Mouse (Mus musculus) heart, adult 2 months (tissue): ENCODE data around the gene Actrt2. TPM values are rescaled to one million over a fixed set of nuclear protein-coding genes. Genes with fewer than 3 reads are reported as not detected.

Experiments used
- DNase-seq, 2 experiments: peaks; one replicate each; pipeline ENCODE4 v3.0.0; 2021
- H3K27ac ChIP-seq: fragments of 200-600 bp; 2 replicates; pipeline ENCODE4 v1.8.1; 2022
- H3K27me3 ChIP-seq: fragments of 200-500 bp; 2 replicates; pipeline ENCODE4 v1.6.1; 2012; ENCODE audit warnings: mild to moderate bottlenecking, low read length, inconsistent platforms, mixed read lengths; ENCODE audit not compliant: control insufficient read depth, insufficient read depth
- H3K36me3 ChIP-seq: fragments of 200-500 bp; 2 replicates; pipeline ENCODE4 v1.6.1; 2012; ENCODE audit warnings: low read length, inconsistent platforms; ENCODE audit not compliant: control insufficient read depth, insufficient read depth
- H3K4me1 ChIP-seq: fragments of 200-500 bp; 2 replicates; pipeline ENCODE4 v1.6.1; 2011; ENCODE audit warnings: low read length; ENCODE audit not compliant: control insufficient read depth, insufficient read depth
- H3K4me3 ChIP-seq: fragments of 200-600 bp; 2 replicates; pipeline ENCODE4 v1.8.1; 2022
- H3K79me2 ChIP-seq: fragments of 200-500 bp; replicated peaks from 2 replicates; pipeline ENCODE4 v1.6.1; 2012; ENCODE audit warnings: mild to moderate bottlenecking, inconsistent platforms, low read length, moderate library complexity, mixed read lengths; ENCODE audit not compliant: control insufficient read depth, insufficient read depth
- H3K9ac ChIP-seq: fragments of 200-500 bp; 2 replicates; pipeline ENCODE4 v1.6.1; 2012; ENCODE audit warnings: low read depth, mild to moderate bottlenecking, control low read depth, inconsistent platforms, low read length, mixed read lengths
- CTCF ChIP-seq: fragments of 200-600 bp; IDR thresholded peaks from 2 replicates; pipeline ENCODE4 v1.8.1; 2022; ENCODE audit warnings: antibody characterized with exemption, mild to moderate bottlenecking, moderate library complexity
- EP300 ChIP-seq: fragments of 200-500 bp; IDR thresholded peaks from 2 replicates; pipeline ENCODE4 v1.6.1; 2011; ENCODE audit warnings: low read depth, low read length, control low read depth; ENCODE audit not compliant: insufficient read depth
- POLR2A ChIP-seq: fragments of 200-500 bp; IDR thresholded peaks from 2 replicates; pipeline ENCODE4 v1.6.1; 2011; ENCODE audit warnings: mild to moderate bottlenecking, low read depth, low read length, control low read depth; ENCODE audit not compliant: insufficient read depth
- WGBS: fragments of 180-500 bp; shearing (Covaris S2); methylation state at CpG from one replicate; pipeline ENCODE4 v1.1.7; 2018; 5-methylcytosine and 5-hydroxymethylcytosine counted together
- intact Hi-C: fragments of 180-260 bp; cut with DNase I; formaldehyde crosslinking; loops from one replicate; pipeline ENCODE4 v1.15.1; 2025
- polyA plus RNA-seq: library from polyadenylated mRNA; depleted of rRNA; stranded (reverse); fragments of >200 nt; gene quantifications from 2 replicates; pipeline ENCODE4 v1.2.3, GENCODE M21; 2012
- total RNA-seq, 2 experiments: library from RNA; stranded (reverse); gene quantifications; 2 replicates each; pipeline ENCODE4 v1.2.3; 2021

The Actrt2 gene
- total and polyA plus RNA-seq, 3 experiments: 0.47 TPM; not detected in 2

DNA sequence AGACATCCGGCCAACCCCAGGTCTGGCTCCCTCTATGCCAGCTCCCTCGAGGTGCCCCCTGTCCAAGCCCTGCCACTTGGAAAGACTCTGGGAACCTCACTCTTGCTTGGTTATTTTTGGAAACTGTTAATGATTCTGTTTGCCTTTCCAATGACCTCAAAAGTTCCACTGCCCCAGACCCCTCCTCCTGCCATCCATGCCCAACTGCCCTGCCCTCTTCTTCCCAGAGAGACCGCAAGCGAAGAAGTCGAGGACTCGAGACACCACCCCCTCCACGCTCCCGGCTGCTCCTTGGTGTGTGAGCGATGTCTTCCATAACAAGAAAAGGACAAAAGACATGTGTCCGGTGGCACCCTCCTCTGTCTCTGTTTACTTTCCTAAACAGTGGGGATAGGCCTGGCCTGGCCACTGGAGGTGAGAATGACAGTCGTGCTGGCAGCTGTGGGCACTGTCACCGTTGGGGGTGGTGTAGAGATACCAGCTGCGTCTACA, 33.3 kb upstream of the Actrt2 start:
- Histone ChIP-seq H3K4me3 (no peak overlapping the region), H3K27me3 (no peaks in the 10 kb centered on the region), H3K36me3 (no peaks in the 10 kb centered on the region), H3K4me1 (peaks cover 2% of the 10 kb centered on the region; the same call in 1 of the 2 replicates), H3K79me2 (no peaks in the 10 kb centered on the region), H3K27ac (peak overlapping the region; percentile 87), H3K9ac (peak overlapping the region; percentile 40; the same call in 1 of the 2 replicates)
- DNase-seq: peak; percentile 62 to 77
- TF ChIP-seq EP300 (peak; percentile 89), CTCF (no peak), POLR2A (peak; percentile 49; the same call in 1 of the 2 replicates)
- WGBS: 47% methylated on average over 13 of the region's 13 CpGs
- intact Hi-C loops: loop anchor here (5.0 kb wide), 1 partner anchor 54 kb away; no protein-coding TSS in a partner anchor

DNA sequence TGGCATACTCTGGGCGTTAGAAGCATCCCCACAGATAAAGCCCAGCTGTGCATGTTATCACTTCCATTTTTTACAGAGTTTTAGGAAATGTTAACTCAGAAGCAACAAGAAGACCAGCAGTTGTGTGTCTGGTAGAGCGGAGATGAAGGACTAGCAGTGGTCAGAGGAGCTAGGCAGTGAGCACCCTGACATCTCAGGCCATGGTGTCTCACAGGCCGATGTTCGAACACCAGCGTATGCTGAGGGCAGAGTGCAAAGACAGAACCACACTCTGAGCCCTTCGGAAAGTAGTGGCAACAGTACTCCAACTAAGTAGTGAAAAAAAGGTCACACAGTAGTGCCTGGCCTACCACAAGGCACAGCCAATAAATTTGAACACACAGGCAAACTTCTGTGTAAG, 32.8 kb upstream of the Actrt2 start:
- Histone ChIP-seq H3K36me3 (no peaks in the 10 kb centered on the region), H3K27me3 (no peaks in the 10 kb centered on the region), H3K27ac (peak overlapping the region; percentile 87), H3K79me2 (no peaks in the 10 kb centered on the region), H3K4me1 (peaks cover 2% of the 10 kb centered on the region; the same call in 1 of the 2 replicates), H3K9ac (no peak overlapping the region), H3K4me3 (no peak overlapping the region)
- DNase-seq: no peak
- intact Hi-C loops: loop anchor here (5.0 kb wide), 1 partner anchor 53 kb away; no protein-coding TSS in a partner anchor
- 84% methylated on average over 6 of the region's 6 CpGs for WGBS
- TF ChIP-seq EP300 (no peak), CTCF (no peak), POLR2A (no peak)

DNA sequence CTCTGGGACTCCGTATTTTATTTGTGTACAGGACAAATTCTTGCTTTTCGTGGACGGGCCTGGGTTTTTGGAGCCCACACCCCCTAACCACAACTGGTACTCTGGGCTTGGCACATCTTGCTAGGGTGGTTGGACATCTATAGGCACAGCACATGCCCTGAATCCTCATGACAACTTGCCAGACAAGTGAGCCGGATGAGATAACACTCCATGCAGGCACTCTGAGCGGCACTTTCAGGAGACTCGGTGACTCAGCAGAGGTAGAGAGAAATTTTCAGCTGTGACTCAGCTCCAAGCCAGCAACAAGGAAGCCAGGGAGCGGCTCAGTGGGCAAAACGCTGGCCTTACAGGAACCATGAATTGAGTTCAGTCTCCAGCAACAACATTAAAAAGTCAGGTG, 31.6 kb upstream of the Actrt2 start:
- H3K36me3 ChIP-seq: no peaks in the 10 kb centered on the region
- H3K79me2 ChIP-seq: no peaks in the 10 kb centered on the region
- no peak overlapping the region for H3K9ac ChIP-seq
- peaks cover 2% of the 10 kb centered on the region; the same call in 1 of the 2 replicates for H3K4me1 ChIP-seq
- no peak overlapping the region for H3K4me3 ChIP-seq
- H3K27ac ChIP-seq: no peak overlapping the region; the same call in 1 of the 2 replicates
- peak in 1 of 2 experiments; percentile 24 for DNase-seq
- WGBS: 43% methylated on average over 8 of the region's 8 CpGs
- TF ChIP-seq POLR2A (no peak), EP300 (0 out of 2 replicates have a peak, but pooled peaks have one; percentile 14), CTCF (no peak)
- no peaks in the 10 kb centered on the region for H3K27me3 ChIP-seq
- intact Hi-C loops: no loop called here

DNA sequence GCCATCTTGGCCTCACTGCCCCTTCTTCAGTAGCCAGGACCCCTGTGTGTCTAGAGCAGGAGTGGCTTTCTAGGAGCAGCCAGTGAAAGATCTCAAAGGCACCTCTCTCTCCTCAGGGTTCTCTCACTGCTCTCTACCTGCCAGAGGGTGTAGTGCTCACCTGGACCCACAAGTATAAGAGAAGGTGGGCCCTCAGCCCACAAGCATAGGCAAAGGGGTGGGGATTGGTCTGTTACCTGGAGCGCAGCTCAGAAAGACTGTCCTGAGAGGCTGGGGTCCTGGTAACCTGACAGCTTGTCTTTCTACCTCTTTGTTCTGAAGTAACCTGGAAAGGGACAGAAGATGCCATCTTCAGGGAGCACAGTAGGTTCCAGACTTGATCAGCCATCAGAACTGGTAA, 31.0 kb upstream of the Actrt2 start:
- 94% methylated on average over 1 of the region's 1 CpGs for WGBS
- Histone ChIP-seq H3K27ac (no peak overlapping the region; the same call in 1 of the 2 replicates), H3K79me2 (no peaks in the 10 kb centered on the region), H3K36me3 (no peaks in the 10 kb centered on the region), H3K27me3 (no peaks in the 10 kb centered on the region), H3K4me3 (no peak overlapping the region), H3K9ac (no peak overlapping the region), H3K4me1 (peaks cover 2% of the 10 kb centered on the region; the same call in 1 of the 2 replicates)
- TF ChIP-seq EP300: no peak
- no peak for TF ChIP-seq POLR2A
- no peak for TF ChIP-seq CTCF
- DNase-seq: no peak
- intact Hi-C loops: no loop called here

DNA sequence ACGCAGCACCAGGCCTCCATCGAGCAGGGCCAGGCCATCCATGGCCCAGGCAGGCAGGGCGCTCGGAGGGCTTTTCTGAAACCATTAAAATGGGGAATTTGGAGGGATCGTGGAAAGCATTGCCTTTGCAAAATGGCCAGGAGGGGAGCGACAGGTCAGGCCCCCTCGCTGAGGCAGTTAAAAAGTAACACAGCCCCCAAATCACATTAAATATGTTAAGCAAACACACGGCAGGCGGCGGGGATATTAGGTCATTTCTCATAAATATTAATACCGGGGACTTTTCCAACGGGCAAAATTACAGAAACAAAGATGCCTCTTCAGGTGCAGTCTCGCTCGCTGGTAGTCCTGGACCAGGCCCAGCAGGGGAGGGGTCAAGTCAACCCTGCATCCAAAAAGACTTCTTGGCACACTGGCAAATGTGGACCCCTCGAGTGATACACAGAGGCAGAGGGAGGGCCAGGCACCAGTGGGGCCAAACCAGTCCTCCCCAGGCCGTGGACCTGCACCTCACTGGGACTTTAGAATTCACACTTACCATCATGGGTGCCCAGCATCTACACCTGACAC, 30.4 kb upstream of the Actrt2 start:
- Histone ChIP-seq H3K36me3 (no peaks in the 10 kb centered on the region), H3K9ac (no peak overlapping the region)

DNA sequence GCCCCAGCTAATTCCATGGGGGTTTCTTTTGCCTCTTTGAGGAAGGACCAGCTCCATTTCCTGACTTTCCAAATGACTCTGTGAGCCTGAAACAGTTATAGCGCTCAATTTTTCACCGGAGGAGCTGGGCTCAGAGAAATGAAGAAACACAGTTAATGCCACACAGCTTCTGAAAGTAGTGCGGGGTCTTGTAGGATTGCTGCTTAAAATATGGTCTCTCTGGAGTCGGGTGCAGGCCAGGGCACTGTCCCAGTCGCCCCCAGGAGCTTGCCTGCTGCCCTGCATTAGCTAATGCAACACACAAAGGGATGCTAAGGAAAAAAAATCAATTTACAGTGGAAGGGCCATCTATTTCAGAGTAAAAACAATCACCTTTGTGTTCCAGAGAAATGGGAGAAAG, 29.8 kb upstream of the Actrt2 start:
- H3K9ac ChIP-seq: no peak overlapping the region
- no peaks in the 10 kb centered on the region for H3K36me3 ChIP-seq
- H3K79me2 ChIP-seq: no peaks in the 10 kb centered on the region
- no peak overlapping the region for H3K4me3 ChIP-seq
- intact Hi-C loops: no loop called here
- no peak for DNase-seq
- no peak overlapping the region for H3K27ac ChIP-seq
- WGBS: 74% methylated on average over 5 of the region's 5 CpGs
- no peak for TF ChIP-seq POLR2A
- TF ChIP-seq CTCF: no peak
- TF ChIP-seq EP300: no peak
- H3K27me3 ChIP-seq: no peaks in the 10 kb centered on the region
- peaks cover 2% of the 10 kb centered on the region; the same call in 1 of the 2 replicates for H3K4me1 ChIP-seq

More for the DNA sequence above, 30.4 kb upstream of the Actrt2 start:
- peak in 1 of 2 experiments; percentile 12 for DNase-seq
- Histone ChIP-seq H3K4me1 (peaks cover 2% of the 10 kb centered on the region; the same call in 1 of the 2 replicates), H3K79me2 (no peaks in the 10 kb centered on the region), H3K27me3 (no peaks in the 10 kb centered on the region), H3K4me3 (no peak overlapping the region), H3K27ac (no peak overlapping the region)
- 84% methylated on average over 16 of the region's 16 CpGs for WGBS
- TF ChIP-seq CTCF (no peak), EP300 (no peak)
- intact Hi-C loops: no loop called here
